Mouse (Mus musculus) right cerebral cortex, postnatal 25 days (tissue): ENCODE data around the gene Tacr2.
A peak's percentile ranks its signal among the peaks of the same experiment; 100 is the strongest.

Experiments used
- DNase-seq: peaks from one replicate; pipeline ENCODE4 v3.0.0; 2022

Tacr2 gene

GRCm38 (mm10) chr10:62242358-62242757 is 9.9 kb upstream of the Tacr2 start:
- peak; percentile 13 for DNase-seq

DNA sequence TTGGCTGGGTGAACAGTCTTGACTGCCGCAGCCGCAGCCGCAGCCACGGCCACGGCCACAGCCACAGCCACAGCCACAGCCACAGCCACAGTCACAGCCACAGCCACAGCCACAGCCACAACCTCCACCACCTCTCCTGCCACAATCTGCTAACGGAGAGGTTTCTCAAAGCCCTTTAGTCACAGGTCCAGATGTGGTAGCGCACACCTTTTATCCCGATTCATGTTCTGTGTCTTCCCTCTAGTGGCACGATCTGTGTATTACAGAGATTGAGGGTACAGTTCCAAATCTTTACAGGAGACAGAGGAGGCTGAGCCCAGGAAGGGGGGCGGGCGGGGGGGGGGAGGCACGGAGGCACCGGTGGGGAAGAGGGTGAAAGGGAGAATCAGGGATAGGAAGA is 9.3 kb upstream of the Tacr2 start:
- DNase-seq: no peak

- DNase-seq: no peak
Observed at GRCm38 (mm10) chr10:62244067-62244466, 8.2 kb upstream of the Tacr2 start.

DNA sequence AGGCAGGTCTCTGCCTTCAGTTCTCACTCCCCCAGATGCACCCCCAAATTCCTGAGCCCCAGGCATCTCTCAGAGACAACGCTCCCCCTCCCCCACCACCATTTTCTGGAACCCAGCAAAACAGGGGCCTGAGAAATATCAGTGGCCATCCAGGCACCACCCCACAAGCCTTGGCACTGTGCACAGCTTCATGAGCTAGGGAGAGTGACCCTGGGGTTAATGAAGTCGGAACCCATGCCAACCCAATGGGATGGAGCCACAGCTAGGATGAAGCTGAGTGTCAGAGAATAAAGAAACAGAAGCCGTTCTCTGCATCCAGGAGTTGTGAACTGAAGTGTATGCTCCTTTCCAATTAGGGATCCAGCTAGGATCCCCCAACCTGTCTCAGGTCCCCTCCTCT is 5.1 kb upstream of the Tacr2 start:
- no peak for DNase-seq

GRCm38 (mm10) chr10:62247815-62248214 is 4.4 kb upstream of the Tacr2 start:
- no peak for DNase-seq

DNA sequence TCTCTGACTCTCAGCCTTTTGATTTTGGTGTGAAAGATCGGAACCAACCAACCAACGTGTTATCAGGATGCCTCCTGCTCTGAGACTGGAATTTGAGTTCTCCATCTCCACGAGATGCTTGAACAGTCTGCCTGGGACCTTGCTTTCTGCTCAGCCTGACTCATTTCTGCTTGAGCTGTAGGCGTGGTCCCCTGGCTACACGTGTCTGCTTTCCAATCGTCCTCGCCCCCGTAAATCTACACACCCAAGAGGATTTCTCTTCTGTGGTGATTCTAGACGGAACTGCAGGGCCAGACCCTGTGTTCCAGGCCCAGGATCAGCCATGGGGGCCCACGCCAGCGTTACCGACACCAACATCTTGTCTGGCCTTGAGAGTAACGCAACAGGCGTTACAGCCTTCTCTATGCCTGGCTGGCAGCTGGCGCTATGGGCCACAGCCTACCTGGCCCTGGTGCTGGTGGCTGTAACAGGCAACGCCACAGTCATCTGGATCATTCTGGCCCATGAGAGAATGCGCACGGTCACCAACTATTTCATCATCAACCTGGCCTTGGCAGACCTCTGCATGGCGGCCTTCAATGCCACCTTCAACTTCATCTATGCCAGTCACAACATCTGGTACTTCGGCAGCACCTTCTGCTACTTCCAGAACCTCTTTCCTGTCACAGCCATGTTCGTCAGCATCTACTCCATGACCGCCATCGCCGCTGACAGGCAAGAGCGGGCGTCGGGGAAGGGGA is 428 bp downstream of the Tacr2 start:
- no peak for DNase-seq

DNA sequence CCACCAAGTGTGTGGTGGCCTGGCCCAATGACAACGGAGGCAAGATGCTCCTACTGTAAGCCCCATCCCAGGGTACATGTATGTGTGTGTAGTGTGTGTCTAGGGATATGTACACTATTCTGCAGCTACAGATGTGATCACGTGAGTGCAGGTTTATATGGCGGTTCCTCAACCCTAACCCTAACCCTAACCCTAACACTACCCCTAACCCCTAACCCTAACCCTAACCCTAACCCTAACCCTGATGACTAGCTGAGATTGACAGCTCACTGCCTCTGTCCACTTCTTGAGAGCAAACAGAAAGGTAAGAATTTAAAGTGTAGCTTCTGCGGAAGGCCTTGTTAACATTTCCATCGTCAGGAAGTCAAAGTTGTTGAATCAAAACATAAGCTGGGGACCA is 6.1 kb downstream of the Tacr2 start:
- no peak for DNase-seq

DNA sequence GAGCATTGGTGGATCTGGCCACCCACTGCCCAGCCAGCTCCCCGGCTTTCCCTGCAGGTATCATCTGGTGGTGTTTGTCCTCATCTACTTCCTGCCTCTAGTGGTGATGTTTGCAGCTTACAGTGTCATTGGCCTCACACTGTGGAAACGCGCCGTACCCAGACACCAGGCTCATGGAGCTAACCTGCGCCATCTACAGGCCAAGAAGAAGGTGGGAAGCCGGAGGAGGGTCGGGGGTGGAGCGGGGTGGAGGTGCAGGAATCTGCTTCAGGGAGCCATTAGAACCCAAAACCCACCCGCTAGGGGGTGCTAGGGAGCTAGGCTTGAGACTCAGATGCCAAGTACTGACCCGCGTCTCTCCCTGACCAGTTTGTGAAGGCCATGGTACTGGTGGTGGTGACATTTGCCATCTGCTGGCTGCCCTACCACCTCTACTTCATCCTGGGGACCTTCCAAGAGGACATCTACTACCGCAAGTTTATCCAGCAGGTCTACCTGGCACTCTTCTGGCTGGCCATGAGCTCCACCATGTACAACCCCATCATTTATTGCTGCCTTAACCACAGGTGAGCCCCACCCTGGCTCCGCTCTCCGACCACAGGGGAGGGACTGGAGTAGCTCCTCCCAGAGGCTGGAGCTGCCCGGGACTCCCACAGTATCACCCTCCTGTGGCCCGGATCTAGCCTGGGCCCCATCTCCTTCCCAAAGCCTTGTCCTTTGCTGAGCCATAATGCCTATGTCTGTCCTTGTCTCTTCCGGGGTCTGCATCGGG is 9.1 kb downstream of the Tacr2 start:
- DNase-seq: no peak

GRCm38 (mm10) chr10:62264299-62264698 is 12.1 kb downstream of the Tacr2 start:
- DNase-seq: no peak

DNA sequence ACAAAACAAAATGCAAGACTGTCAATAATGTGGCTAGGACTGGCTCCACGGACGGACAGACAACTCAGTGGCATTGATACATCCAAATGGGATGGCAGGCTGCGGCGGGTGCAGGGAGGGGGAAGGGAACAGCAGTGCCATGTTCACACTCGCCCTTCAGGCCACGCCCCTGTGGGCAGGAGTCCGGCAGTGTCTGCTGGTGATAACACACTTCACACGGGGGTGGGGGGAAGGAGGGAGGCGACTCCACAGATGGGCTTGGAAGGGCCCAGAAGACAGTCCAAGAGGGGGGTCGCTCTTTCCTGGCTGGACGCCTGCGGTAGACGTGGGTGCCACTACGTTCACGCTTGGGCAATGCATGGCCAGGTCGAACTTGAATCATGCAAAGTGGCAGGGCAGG is 17.0 kb downstream of the Tacr2 start:
- no peak for DNase-seq

GRCm38 (mm10) chr10:62275235-62275634 is 23.0 kb downstream of the Tacr2 start:
- peak; percentile 73 for DNase-seq

DNA sequence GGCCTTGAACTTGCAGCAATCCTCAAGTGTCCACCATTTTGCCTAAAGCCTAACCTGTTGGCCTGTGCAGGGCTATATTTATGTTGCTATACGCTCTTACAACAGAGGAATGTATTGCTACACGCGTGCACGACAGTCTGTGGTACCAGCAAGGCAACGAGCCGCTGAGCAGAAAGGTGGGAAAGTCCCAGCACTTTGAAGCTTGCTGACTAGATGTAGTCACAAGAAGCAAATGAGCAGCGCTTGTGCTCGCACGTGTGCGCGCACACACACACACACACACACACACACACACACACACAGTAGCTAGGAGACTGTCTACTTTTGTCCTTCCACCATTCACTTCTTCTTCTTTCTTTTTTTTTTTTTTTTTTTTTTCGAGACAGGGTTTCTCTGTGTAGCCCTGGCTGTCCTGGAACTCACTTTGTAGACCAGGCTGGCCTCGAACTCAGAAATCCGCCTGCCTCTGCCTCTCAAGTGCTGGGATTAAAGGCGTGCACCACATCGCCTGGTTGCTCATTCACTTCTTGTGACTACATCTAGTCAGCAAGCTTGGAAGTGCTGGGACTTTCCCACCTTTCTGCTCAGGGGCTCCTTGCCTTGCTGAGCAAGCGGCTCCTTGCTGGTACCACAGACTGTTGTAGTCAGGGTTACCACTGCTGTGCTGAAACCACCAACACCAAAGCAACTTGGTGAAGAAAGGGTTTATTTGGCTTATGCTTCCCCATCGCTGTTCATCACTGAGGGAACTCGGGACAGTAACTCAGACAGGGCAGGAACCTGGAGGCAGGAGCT is 25.5 kb downstream of the Tacr2 start:
- DNase-seq: no peak

GRCm38 (mm10) chr10:62279066-62279465 is 26.8 kb downstream of the Tacr2 start:
- no peak for DNase-seq

DNA sequence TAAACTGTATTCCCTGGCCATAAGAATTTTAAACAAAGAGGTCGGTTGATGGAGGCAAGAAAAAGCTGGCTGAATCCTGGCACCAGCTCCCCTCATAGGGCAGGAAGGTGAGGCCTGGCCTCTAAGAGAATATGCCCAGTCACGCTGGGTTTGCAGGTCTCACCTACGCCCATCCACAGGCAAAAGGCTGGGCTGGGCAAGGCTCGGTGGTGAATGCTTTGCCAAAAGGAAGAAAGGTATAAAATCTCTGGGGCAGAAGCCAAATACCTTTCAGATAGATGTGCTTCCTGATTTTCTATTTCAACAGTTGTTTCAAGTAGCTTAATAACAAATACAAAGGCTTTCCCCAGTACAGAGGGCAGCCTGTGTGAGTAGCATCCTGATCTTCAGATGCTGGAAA is 27.4 kb downstream of the Tacr2 start:
- no peak for DNase-seq

DNA sequence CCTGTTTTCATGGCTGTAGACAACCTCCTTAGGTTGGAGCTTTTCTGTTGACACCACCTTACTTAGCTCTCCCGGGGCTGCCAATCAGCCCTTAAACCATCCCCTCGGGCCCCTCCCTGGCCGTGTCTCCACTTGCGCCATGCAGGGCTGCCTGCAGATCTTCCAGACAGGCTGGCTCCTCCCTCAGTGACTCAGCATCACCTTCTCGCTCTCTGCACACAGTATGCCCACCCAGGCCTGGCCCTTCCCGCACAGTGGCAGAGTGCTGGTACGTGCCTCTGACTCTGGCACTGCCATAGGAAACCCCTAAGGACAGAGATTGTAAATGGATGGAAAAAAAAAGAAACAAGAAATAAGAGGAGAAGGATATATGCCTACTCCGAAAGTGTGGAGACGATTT is 30.5 kb downstream of the Tacr2 start:
- DNase-seq: peak; percentile 27

GRCm38 (mm10) chr10:62283206-62283792 is 31.1 kb downstream of the Tacr2 start:
- no peak for DNase-seq

- DNase-seq: no peak
Observed at GRCm38 (mm10) chr10:62287460-62288124, 35.4 kb downstream of the Tacr2 start.

DNA sequence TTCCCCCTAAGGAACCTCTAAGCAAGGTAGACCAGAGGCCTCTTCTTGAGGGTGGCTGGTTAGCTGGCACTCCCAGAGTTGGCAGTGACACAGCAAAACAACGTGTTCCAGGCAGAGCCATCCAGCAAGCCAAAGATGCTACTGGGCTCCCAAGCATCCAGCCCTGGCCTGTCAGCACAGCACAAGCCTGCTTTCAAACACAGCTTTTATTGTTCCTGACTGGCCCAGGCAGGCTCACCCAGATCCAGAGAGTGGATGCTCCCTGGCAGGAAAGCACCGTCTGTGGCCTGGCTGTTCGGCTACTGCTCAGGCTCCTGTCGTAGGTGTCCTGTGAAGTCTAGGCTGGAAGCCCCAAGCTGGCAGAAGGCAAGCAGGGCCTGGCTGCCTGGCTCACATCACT is 41.9 kb downstream of the Tacr2 start:
- DNase-seq: peak; percentile 21

DNA sequence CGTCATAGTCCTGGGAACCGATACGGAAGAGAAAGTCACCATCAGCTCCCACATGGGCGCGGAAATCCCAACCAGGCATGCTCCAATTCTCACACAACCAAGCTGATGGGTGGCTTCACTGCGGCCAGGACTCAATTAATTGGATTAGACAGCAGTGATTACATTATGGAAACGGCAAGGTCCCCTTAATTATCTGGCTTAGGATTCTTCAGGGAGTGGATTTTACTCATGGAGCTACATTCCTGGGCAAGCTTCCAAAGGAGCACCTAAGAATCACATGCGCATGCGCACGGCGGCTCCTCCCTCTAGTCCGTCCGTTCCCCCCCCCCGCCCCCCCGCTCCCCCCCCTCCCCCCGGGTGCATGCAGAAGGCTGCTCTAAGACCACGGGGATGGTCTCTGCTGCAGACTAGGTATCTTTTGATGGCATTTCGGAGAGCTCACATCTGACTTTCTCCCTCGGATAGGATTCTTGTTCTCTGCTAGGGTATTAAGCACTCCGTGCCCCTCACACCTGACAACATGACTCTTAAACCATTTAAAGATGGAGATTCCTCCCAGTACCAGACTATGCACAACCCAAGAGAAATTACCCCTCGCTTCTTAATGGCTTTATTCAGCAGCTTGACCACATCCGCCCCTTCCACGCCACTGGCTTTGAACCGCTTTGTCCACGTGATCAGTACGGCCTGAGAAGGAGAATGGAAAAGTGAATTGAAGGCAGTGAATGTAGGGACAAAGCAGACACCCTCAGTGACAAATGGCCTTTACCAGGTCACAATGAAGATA is 44.0 kb downstream of the Tacr2 start:
- no peak for DNase-seq

DNA sequence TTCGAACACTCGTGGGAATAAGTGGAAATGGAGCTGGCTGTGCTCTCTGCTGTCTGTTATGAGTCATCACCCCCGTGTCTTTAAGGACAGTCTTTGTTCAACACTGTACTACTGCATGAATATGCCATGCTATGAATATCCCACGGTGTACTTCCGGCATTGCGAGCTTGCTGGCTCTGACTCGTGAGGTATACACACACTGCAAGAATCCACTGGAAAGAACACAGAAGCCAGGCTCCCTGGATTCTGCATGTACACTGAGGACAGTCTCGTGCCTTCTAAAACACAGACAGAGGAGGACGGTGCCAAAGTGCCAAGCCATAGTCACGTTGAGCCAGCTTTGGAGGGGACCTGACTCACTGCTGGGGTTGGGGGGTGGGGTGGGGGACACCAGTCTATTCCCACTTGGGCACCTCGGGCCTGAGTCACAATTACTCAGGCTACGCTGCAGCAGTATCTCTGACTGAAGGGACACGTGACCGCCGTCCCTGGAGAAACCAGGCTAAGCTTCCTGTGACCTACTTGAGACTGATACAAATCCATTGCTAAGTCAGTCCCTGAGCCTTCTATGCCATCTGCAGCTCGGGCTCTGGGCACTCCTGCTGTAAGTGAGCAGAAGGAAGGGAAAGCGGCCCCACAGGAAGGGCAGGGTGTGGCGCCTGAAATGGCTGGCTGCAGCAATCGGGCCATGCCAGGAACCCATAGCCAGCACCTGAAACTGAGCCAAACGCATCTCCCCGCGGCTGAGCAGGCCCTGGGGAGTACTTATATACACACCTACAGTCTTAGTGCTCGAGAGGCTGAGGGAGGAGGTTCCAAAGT is 48.0 kb downstream of the Tacr2 start:
- peak; percentile 51 for DNase-seq

DNA sequence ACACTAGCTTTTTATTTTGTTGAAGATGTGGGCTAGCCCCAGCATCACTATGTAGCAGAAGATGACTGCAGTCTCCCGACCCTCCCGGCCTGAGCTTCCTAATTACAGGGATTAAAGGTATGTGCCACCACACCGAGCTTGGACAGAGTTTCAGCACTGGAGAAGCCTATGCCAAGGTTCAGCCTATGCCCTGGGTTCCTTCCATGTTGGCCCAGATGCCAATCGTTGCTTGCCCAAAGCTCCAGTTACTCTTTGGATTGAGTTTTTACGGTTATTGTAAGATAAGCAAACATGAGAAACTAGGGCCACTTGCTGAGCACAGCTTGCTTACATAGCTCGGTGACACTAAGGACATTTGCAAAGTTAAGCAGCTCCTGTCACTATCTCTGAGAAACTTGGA is 52.9 kb downstream of the Tacr2 start:
- DNase-seq: no peak
